Mouse (Mus musculus) bone marrow macrophage, adult 2 months (primary cell): Measurements from ENCODE around the gene Ano7. TPM values are rescaled to one million over a fixed set of nuclear protein-coding genes. Genes with fewer than 3 reads are reported as not detected.
"Not testable (repeated sequence)": the region's sequence is repeated elsewhere in the genome, so short reads cannot be mapped to it uniquely, and the experiment has no call there.

Experiments
- H3K27ac ChIP-seq: 2 replicates; pipeline ENCODE4 v1.5.1; 2012; ENCODE audit warnings: low read depth, low read length; ENCODE audit not compliant: insufficient read depth
- H3K4me1 ChIP-seq: 2 replicates; pipeline ENCODE4 v1.6.1; 2012; ENCODE audit warnings: low read length; ENCODE audit not compliant: control insufficient read depth, insufficient read depth
- H3K4me3 ChIP-seq: 2 replicates; pipeline ENCODE4 v1.5.1; 2012; ENCODE audit warnings: mild to moderate bottlenecking, low read length, moderate library complexity; ENCODE audit not compliant: insufficient read depth
- CTCF ChIP-seq: IDR thresholded peaks from 2 replicates; pipeline ENCODE4 v1.5.1; 2012; ENCODE audit warnings: low read depth, mild to moderate bottlenecking, low read length, moderate library complexity
- POLR2A ChIP-seq: IDR thresholded peaks from 2 replicates; pipeline ENCODE4 v1.6.1; 2012; ENCODE audit warnings: mild to moderate bottlenecking, low read depth, low read length, borderline replicate concordance
- polyA plus RNA-seq: library from polyadenylated mRNA; stranded (reverse); fragments of >200 nt; gene quantifications from 2 replicates; pipeline ENCODE4 v1.2.4, GENCODE M21; 2012; ENCODE audit not compliant: missing spikeins, insufficient read depth, insufficient read length

The Ano7 gene
- polyA plus RNA-seq, 1 experiment = 0.64 TPM

DNA sequence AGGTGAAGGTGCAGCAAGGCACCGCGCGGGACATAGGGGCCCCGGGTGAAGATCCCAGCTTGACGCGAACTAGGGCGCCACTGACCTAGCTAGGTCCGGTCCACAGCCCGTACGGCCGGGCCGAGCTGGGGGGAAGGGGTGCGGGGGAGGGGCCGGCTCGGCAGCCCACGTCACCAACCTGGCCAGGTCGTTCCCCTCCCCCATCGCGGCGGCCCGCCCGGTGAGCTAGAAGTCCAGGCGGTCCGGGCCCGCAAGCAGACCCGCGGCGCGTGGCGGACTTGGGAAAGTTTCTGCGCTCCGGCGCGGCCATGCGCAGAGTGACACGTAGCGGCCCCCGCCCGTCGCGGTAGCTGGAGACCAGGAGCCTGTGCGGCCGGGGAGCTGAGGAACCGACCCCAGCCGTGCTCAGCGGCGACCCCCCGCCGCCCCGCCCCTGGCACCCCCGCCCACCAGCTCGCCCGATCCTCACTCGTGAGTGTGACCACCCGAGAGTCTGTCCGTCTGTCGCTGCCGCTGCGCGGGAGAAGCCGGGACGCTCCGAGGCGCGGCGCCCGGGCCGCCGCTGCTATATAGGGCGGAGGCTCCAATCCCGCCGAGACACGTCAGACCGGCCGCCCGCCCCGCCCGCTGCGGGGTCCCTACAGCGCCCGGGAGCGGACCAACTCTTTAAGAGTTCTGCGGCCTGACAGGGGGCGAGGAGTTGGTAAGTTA, 71.5 kb downstream of the Ano7 start:
- Histone ChIP-seq H3K4me1 (peaks cover 14% of the 10 kb centered on the region), H3K27ac (peak overlapping the region; percentile 75), H3K4me3 (peak overlapping the region; percentile 94)
- TF ChIP-seq CTCF = no peak
- TF ChIP-seq POLR2A = no peak

DNA sequence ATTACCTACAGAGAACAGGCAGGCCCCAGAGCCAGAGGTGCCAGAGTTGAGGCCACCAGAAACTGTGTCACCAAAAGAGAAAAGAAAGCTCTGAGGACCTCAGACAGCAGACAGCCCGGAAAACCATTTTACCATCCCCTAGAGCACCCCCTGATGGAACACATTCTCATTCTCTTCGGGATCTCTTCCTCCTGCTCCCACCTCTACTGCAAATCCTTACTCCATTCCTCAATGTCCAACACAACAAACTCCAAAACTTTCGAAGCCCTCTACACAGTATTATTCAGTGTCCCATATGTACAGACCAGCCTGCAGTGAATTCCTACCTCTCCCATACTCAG, 72.1 kb downstream of the Ano7 start:
- TF ChIP-seq CTCF (no peak), POLR2A (no peak)
- peak overlapping the region; percentile 94 for H3K4me3 ChIP-seq

DNA sequence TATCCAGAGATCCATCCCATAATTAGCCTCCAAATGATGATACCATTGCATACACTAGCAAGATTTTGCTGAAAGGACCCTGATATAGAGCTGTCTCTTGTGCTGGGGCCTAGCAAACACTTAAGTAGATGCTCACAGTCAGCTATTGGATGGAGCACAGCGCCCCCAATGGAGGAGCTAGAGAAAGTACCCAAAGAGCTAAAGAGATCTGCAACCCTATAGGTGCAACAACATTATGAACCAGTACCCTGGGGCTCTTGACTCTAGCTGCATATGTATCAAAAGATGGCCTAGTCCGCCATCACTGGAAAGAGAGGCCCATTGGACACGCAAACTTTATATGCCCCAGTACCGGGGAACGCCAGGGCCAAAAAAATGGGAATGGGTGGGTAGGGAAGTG, 76.4 kb downstream of the Ano7 start:
- not testable (repeated sequence) for H3K4me3 ChIP-seq, H3K27ac ChIP-seq, H3K4me1 ChIP-seq

More for the DNA sequence above, 72.1 kb downstream of the Ano7 start:
- H3K4me1 ChIP-seq = peaks cover 14% of the 10 kb centered on the region
- no peak overlapping the region for H3K27ac ChIP-seq

DNA sequence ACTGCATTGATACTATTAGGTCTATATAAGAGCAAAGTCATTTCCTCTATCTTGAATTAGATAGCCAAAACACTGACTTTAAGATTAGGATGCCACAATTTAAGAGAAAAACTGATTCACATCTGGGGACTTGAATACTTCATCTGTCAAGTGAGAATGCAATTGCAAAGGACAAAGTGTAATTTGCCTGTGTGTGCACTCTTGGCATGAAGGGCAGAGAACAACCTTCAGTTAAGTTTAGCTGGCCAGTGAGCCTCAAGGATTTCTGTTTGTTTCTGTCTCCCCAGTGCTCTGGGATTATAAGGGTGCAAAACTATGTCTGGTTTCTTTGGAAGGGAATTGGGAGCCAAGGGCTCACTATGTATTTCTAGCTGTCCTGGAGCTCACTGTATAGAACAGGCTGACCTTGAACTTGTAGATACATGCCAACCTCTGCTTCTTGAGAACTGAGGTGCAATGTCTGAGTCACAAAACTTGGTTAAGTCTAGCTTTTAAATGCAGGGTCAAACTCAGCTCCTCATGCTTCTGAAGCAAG, 80.1 kb downstream of the Ano7 start:
- TF ChIP-seq CTCF = no peak
- no peak for TF ChIP-seq POLR2A
- Histone ChIP-seq H3K4me1 (no peaks in the 10 kb centered on the region), H3K4me3 (no peak overlapping the region), H3K27ac (no peak overlapping the region)

Other genes with a start within 250 kb of the Ano7 start
- gene Agxt, start 238.7 kb upstream of the Ano7 start, polyA plus RNA-seq = not detected in 2 replicates
- gene 2310007B03Rik, start 213.0 kb upstream of the Ano7 start, polyA plus RNA-seq = not detected in 2 replicates
- not detected in 2 replicates for gene Crocc2, start 205.2 kb upstream of the Ano7 start, polyA plus RNA-seq
- 0.27 and 0.40 TPM in 2 replicates for gene Sned1, start 138.1 kb upstream of the Ano7 start, polyA plus RNA-seq
- gene Mterf4, start 68.0 kb upstream of the Ano7 start, polyA plus RNA-seq = 14.8 and 20.2 TPM in 2 replicates
- 25.8 and 29.2 TPM in 2 replicates for gene Ppp1r7, start 31.1 kb upstream of the Ano7 start, polyA plus RNA-seq
- gene Pask, start 30.4 kb upstream of the Ano7 start, polyA plus RNA-seq = 3.8 and 4.6 TPM in 2 replicates
- gene Hdlbp, start 104.9 kb downstream of the Ano7 start, polyA plus RNA-seq = 79.8 and 89.9 TPM in 2 replicates
- gene Farp2, start 138.1 kb downstream of the Ano7 start, polyA plus RNA-seq = 3.4 and 4.4 TPM in 2 replicates